Mouse (Mus musculus): ENCODE data around the gene Pald1.

Pald1 gene

DNA sequence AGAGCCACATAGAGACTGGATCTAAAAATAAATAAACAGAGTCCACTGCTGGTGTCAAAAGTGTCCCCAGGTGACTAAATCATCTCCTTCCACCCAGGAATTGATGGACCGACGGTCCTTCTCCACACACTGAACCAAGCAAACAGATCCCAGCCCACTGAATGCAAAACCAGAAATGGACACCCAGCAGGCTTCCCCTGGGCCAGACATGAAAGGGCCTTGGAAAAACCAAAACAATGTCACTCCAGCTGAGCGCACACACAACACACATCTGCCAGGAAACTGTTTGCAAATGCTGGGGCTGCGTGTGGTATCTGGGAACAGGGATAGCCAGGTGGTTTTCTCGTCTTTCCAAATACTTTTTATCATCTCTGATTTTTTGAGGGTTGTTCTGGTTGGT, 13.6 kb downstream of the Pald1 start:
- in situ Hi-C loops (cut with MboI) = no loop called here

DNA sequence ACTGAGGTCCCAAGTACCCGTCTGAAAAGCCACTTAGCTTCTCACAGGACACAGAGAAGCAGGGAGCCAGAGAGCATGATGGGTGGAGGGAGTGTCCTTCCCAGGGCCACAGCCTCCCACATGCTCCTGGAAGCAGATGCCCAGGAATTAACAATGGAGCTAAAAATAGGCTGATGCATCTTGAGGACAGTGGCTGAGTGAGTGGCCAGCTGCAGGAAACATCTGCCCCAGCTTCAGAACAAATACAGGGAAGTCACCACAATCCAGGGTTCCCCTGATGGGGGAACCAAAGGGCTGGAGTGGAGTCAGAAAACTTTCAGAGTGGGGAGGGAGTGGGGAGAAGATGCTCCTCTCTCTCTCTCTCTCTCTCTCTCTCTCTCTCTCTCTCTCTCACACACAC, 17.4 kb downstream of the Pald1 start:
- in situ Hi-C loops (cut with MboI) = no loop called here

- in situ Hi-C loops (cut with MboI) = no loop called here
These were observed 18.9 kb downstream of the Pald1 start for GRCm38 (mm10) chr10:61364431-61364830.

DNA sequence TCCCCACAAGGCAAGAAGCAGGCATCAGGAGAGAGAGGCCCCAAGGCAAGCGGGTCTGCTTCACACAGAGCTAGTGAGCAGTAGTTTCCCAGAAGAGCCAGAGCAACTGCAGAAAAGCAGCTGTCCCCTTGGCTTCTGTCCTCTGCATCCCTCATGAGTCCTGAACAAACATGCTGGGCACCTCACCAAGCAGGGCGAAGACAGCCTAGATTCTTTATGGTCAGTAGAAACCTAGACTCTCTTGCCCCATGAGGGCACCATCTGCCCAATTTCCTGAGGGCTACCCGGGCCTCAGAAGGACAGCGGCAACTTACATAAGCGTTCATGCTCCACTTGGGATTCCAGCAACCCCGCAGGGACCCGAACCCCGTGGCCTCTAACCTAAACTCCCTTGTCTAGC, 20.3 kb downstream of the Pald1 start:
- in situ Hi-C loops (cut with MboI) = no loop called here

DNA sequence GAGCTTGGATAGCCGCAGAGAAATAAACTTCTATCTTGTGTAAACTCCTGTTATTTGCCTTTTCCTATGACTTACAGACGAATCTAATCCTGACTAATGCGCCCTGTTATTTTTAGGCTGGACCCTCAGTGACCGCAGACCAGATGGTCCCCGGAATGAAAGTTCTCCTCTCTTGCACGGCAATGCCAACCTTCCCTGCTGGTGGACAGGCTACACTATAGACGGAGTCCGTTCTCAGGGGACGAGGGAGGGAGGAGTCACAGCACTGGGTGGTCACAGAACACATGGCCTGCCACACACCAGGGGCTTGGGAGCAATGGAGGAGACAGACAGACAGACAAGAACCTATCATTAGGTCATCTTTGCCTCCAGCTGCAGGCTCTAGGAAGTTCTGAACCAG, 20.8 kb downstream of the Pald1 start:
- in situ Hi-C loops (cut with MboI) = no loop called here

DNA sequence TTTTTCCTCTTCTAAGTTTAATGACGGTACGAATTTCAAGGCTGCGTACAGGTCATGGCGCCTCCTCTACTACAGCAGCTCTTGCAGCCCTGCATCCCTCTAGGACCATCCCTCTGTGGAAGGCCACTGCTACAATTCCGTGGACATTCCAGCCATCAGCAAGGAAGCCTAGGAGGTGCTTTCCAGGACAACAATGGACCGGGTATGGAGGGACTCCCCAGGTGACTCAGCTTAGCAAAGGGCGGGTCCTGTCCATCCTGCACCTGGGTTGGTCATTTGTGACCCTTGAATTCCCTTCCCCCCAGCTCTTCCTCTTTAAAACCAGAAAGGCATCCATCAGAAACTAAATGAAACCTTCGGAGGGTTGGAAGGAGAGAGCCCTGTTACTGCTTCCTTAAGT, 22.7 kb downstream of the Pald1 start:
- in situ Hi-C loops (cut with MboI) = no loop called here

DNA sequence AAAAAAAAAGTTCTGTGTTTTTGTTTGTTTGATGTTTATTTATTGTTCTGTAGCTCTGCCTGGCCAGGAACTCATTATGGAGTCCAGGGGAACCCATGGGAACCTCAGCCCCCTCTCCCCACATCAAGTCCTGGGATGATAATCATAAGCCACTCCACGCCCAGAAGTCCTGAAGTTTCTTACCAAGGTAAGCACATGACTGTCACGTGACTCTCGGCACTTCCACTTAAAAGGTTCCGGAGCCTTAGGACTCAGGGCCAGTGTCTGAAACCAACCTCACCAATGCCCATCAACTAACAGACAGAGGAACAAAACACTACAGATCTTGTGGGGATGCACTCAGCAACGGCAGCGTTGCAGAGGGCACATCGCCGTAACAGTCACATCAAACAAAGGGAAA, 23.9 kb downstream of the Pald1 start:
- in situ Hi-C loops (cut with MboI) = no loop called here

GRCm38 (mm10) chr10:61357658-61358057, 25.7 kb downstream of the Pald1 start:
- in situ Hi-C loops (cut with MboI) = no loop called here

- in situ Hi-C loops (cut with MboI) = no loop called here
These were observed 26.8 kb downstream of the Pald1 start for GRCm38 (mm10) chr10:61356568-61356967.

GRCm38 (mm10) chr10:61356095-61356494, 27.2 kb downstream of the Pald1 start:
- in situ Hi-C loops (cut with MboI) = no loop called here

GRCm38 (mm10) chr10:61355611-61356010, 27.7 kb downstream of the Pald1 start:
- in situ Hi-C loops (cut with MboI) = no loop called here

GRCm38 (mm10) chr10:61351216-61351615, 32.1 kb downstream of the Pald1 start:
- in situ Hi-C loops (cut with MboI) = no loop called here

DNA sequence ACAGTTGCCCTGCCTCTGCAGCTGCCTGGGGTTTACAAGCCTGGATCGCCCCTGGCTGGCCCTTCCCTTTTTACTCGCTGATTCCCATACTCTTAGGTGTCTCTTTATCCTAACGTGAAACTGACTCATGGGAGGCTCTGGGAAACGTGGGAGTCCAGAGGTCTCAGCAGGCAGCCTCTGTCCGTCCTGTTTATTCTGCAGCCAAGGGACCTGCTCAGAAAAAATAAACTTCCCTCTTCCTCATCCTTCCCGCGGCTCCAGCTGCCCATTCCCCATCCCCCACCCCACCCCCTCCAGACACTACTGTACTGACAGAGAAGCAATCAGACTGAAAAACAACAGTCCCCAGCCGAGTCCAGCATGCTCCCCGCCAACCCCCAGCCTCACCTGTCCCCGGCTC, 37.0 kb downstream of the Pald1 start:
- in situ Hi-C loops (cut with MboI) = no loop called here

DNA sequence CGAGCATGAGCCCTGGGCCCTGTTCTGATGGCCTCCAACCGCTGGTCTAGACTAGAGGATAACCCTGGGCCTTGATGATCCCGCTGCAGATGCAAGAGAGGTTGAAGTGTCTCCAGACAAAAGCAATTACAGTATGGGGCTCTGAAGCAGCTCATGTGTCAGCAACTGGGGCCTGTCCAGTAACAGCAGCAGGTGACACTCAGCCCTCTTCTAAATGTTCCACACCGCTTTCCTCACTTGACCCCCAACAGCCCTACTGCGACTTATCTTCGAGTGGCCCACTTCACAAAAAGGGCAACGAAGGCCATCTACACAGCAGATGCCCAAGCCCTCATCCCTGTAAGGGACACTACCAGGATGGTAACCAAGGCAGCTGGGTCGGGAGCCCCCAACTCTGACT, 38.2 kb downstream of the Pald1 start:
- in situ Hi-C loops (cut with MboI) = no loop called here

DNA sequence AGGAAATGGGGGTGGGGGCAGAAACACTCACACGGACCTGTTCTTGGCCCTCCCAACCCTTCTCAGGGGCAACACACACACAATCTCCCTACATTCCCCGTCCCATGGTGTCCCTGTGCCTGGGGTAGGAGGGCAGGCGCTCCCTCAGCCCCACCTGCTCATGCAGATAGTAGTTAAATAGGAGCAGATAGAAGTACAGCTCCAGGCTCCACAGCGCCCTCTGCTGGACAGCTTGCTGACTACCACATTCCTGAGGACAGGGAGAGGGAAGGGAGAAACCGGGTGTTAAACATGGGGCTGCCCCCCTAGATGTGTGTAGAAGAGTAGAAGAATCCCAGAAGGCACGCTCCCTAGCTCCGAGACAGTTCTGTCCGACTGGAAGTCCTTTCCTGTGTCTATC, 39.4 kb downstream of the Pald1 start:
- in situ Hi-C loops (cut with MboI) = no loop called here

DNA sequence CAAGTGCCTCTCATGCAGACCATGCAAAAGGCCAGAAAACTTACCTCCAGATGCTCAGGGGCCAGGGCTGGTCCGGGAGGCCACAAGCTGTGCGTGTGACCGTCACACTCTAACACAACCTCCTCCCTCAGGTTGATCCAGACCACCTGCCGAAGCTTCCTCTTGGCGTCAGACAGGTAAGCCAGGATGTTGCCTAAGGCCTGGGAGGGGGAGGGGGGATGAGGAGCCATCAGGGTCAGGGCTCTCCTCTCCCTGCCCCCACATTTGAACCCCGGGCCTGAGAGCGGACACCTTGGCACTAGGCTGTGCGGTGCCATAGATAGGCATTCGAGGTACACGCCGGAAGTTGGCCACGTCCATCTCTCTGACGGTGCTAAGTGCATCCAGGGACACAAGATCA, 40.6 kb downstream of the Pald1 start:
- in situ Hi-C loops (cut with MboI) = no loop called here

GRCm38 (mm10) chr10:61341557-61341956, 41.8 kb downstream of the Pald1 start:
- in situ Hi-C loops (cut with MboI) = no loop called here

- in situ Hi-C loops (cut with MboI) = no loop called here
These were observed 42.3 kb downstream of the Pald1 start for GRCm38 (mm10) chr10:61341045-61341444.

DNA sequence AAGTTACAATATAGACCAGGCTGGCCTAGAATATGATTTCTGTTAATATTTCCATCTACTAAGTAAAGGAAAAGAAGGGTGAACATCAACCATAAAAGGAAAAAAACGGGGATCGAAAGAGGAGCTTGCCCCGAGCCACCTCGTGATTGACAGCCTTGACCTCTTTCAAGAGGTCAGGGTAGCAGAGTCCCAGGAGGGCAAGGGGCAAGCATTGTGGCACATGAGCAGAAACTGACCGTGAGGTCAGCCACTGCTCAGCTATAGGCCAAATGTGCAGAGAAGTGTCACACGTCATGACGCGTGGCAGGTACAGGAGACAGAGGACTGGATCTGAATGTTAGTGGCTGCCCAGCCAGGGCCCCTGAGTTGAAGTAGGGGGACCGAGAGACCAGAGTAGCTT, 43.1 kb downstream of the Pald1 start:
- in situ Hi-C loops (cut with MboI) = no loop called here

GRCm38 (mm10) chr10:61339216-61339615, 44.1 kb downstream of the Pald1 start:
- in situ Hi-C loops (cut with MboI) = loop anchor here (10.0 kb wide), 1 partner anchor 134 kb away; no protein-coding TSS in a partner anchor

GRCm38 (mm10) chr10:61337665-61338064, 45.7 kb downstream of the Pald1 start:
- in situ Hi-C loops (cut with MboI) = loop anchor here (10.0 kb wide), 1 partner anchor 133 kb away; no protein-coding TSS in a partner anchor

GRCm38 (mm10) chr10:61336592-61336991, 46.7 kb downstream of the Pald1 start:
- in situ Hi-C loops (cut with MboI) = loop anchor here (10.0 kb wide), 1 partner anchor 132 kb away; no protein-coding TSS in a partner anchor

GRCm38 (mm10) chr10:61336137-61336536, 47.2 kb downstream of the Pald1 start:
- in situ Hi-C loops (cut with MboI) = loop anchor here (10.0 kb wide), 1 partner anchor 131 kb away; no protein-coding TSS in a partner anchor

GRCm38 (mm10) chr10:61334545-61334944, 48.8 kb downstream of the Pald1 start:
- in situ Hi-C loops (cut with MboI) = loop anchor here (10.0 kb wide), 1 partner anchor 130 kb away; no protein-coding TSS in a partner anchor
